Mouse (Mus musculus) heart, embryonic 12.5 days (tissue): ENCODE results near the gene Nup93. TPM values are rescaled to one million over a fixed set of nuclear protein-coding genes. Genes with fewer than 3 reads are reported as not detected.

Experiments used
- ATAC-seq: fragments of 200-750 bp; cut with Nextera tagmentation; 2 replicates; pipeline ENCODE4 v1.8.0; 2017; ENCODE audit warnings: moderate TSS enrichment, moderate library complexity; ENCODE audit not compliant: insufficient number of reproducible peaks, low FRiP score
- H3K27ac ChIP-seq: fragments of 300-500 bp; sonication (generic); 2 replicates; pipeline ENCODE4 v1.5.1; 2016; ENCODE audit warnings: mild to moderate bottlenecking, moderate library complexity; ENCODE audit not compliant: poor library complexity, severe bottlenecking
- H3K27me3 ChIP-seq: fragments of 300-500 bp; sonication (generic); replicated peaks from 2 replicates; pipeline ENCODE4 v1.6.1; 2016; ENCODE audit warnings: mild to moderate bottlenecking, moderate library complexity
- H3K36me3 ChIP-seq: fragments of 300-500 bp; sonication (generic); 2 replicates; pipeline ENCODE4 v1.6.1; 2016; ENCODE audit warnings: mild to moderate bottlenecking, moderate library complexity
- H3K4me1 ChIP-seq: fragments of 300-500 bp; sonication (generic); replicated peaks from 2 replicates; pipeline ENCODE4 v1.6.1; 2016; ENCODE audit warnings: mild to moderate bottlenecking
- H3K4me2 ChIP-seq: fragments of 300-500 bp; sonication (generic); 2 replicates; pipeline ENCODE4 v1.6.1; 2016; ENCODE audit warnings: mild to moderate bottlenecking, moderate library complexity
- H3K4me3 ChIP-seq: fragments of 300-500 bp; sonication (generic); 2 replicates; pipeline ENCODE4 v1.5.1; 2016; ENCODE audit warnings: mild to moderate bottlenecking
- H3K9ac ChIP-seq: fragments of 300-500 bp; sonication (generic); 2 replicates; pipeline ENCODE4 v1.6.1; 2016; ENCODE audit warnings: mild to moderate bottlenecking, moderate library complexity
- H3K9me3 ChIP-seq: fragments of 300-500 bp; sonication (generic); replicated peaks from 2 replicates; pipeline ENCODE4 v1.6.1; 2016; ENCODE audit warnings: mild to moderate bottlenecking, moderate library complexity
- WGBS: fragments of 180-500 bp; shearing (Covaris S2); methylation state at CpG from one replicate; pipeline ENCODE4 v1.1.7; 2016; 5-methylcytosine and 5-hydroxymethylcytosine counted together
- polyA plus RNA-seq: library from polyadenylated mRNA; unstranded; fragments of >200 nt; fragmentation: Nextera tagmentation; extraction: Ambion mirVana; gene quantifications from 2 replicates; pipeline ENCODE4 v1.2.1, GENCODE M21; 2016

The Nup93 gene
- polyA plus RNA-seq, 1 experiment from 2014 or later, result 71.6 TPM

DNA sequence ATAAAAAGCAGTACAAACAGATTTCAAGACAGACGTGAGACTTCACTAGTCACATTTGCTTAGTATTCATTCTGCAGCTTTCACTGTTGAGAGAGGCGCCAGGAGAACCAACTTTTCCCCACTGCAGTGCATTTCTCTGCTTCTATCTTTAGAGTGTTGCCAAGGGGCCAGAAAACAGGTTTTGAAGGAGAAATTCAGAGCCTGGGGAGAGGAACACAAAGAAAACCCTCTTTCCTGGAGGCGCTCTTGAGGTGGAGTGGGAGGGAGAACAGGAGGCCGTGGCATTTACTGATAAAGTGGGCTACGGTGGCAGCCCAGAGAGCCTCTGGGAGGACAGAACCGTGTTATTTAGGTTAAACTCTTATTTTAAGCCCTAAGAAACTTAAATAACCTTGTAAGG lies 81.3 kb downstream of the Nup93 start:
- WGBS, result 33% methylated on average over 6 of the region's 6 CpGs
- Histone ChIP-seq H3K9ac (no peak overlapping the region), H3K4me3 (no peak overlapping the region), H3K36me3 (peaks cover 7% of the 10 kb centered on the region), H3K27me3 (no peaks in the 10 kb centered on the region), H3K4me2 (no peak overlapping the region), H3K27ac (peak overlapping the region; percentile 80), H3K4me1 (peaks cover 38% of the 10 kb centered on the region), H3K9me3 (no peaks in the 10 kb centered on the region)
- ATAC-seq, result no peak

- no peaks in the 10 kb centered on the region for H3K9me3 ChIP-seq
- no peak overlapping the region for H3K9ac ChIP-seq
- peaks cover 12% of the 10 kb centered on the region for H3K36me3 ChIP-seq
- H3K27ac ChIP-seq, result peak overlapping the region; percentile 80
- H3K4me3 ChIP-seq, result no peak overlapping the region
- peak overlapping the region; percentile 4; the same call in 1 of the 2 replicates for H3K4me2 ChIP-seq
- ATAC-seq, result peak; percentile 71
- no peaks in the 10 kb centered on the region for H3K27me3 ChIP-seq
- WGBS, result 29% methylated on average over 8 of the region's 9 CpGs
- H3K4me1 ChIP-seq, result peaks cover 44% of the 10 kb centered on the region
Measured at GRCm38 (mm10) chr8:94296312-94296991, 82.1 kb downstream of the Nup93 start.

- 55% methylated on average over 6 of the region's 6 CpGs for WGBS
- H3K9ac ChIP-seq, result no peak overlapping the region
- ATAC-seq, result no peak
- H3K27me3 ChIP-seq, result no peaks in the 10 kb centered on the region
- peaks cover 39% of the 10 kb centered on the region for H3K4me1 ChIP-seq
- H3K27ac ChIP-seq, result peak overlapping the region; percentile 80
- no peaks in the 10 kb centered on the region for H3K9me3 ChIP-seq
- H3K4me3 ChIP-seq, result no peak overlapping the region
- peak overlapping the region; percentile 14; the same call in 1 of the 2 replicates for H3K4me2 ChIP-seq
- H3K36me3 ChIP-seq, result peaks cover 19% of the 10 kb centered on the region
Measured at GRCm38 (mm10) chr8:94297101-94297500, 82.7 kb downstream of the Nup93 start.

DNA sequence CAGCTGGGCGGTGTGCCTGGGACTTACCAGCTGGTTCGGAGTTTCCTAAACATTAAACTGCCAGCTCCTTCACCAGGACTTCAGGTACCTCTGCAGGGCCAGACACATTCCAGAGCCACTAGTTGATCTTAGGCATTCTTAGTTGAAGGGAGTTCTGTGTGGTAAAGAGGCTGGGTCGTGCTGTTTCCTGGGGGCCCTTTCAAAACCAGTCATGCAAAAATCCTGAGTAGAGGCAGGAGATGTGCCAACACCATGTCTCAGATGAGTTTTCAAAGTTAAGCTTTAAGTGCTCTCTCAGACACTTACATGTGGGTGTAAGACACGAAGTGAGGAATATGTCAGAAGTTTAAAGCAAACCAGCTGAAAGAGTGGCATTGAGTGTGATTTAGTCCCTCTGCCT lies 86.4 kb downstream of the Nup93 start:
- no peak overlapping the region for H3K4me2 ChIP-seq
- peaks cover 24% of the 10 kb centered on the region for H3K4me1 ChIP-seq
- no peak overlapping the region for H3K9ac ChIP-seq
- peaks cover 46% of the 10 kb centered on the region for H3K36me3 ChIP-seq
- WGBS, result 65% methylated on average over 4 of the region's 4 CpGs
- no peak overlapping the region for H3K4me3 ChIP-seq
- H3K27ac ChIP-seq, result no peak overlapping the region
- no peak for ATAC-seq
- H3K9me3 ChIP-seq, result no peaks in the 10 kb centered on the region
- no peaks in the 10 kb centered on the region for H3K27me3 ChIP-seq

GRCm38 (mm10) chr8:94304412-94304811 lies 90.0 kb downstream of the Nup93 start:
- H3K27me3 ChIP-seq, result no peaks in the 10 kb centered on the region
- H3K4me3 ChIP-seq, result no peak overlapping the region
- no peak for ATAC-seq
- 89% methylated on average over 2 of the region's 2 CpGs for WGBS
- no peak overlapping the region for H3K27ac ChIP-seq
- peaks cover 63% of the 10 kb centered on the region for H3K36me3 ChIP-seq
- H3K4me1 ChIP-seq, result peaks cover 20% of the 10 kb centered on the region
- H3K4me2 ChIP-seq, result no peak overlapping the region
- no peaks in the 10 kb centered on the region for H3K9me3 ChIP-seq
- no peak overlapping the region for H3K9ac ChIP-seq

DNA sequence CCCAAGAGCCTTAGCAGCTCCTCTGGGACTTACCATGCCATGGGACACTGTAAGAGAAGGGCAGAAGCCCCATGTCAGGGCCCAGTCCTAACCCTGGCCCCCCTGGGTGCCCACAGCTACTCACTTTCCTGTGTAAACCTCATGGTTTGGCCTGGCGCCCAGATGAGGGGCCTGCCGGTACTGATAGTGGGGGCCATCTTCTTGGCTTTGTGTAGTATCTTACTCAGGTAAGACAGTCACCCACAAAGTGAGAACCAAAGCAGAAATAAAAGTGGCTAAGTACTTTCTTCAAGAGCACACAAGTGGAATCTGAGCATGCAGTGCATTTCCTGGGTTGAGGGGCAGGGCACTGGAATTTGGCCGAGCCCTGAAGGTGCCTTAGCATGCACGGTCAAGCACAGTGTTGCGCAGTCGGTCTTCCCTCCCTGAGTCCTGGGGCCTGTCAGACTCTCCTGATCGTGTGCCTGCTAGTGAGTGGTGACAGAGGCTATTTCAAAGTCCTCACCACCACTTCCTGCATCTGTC lies 92.7 kb downstream of the Nup93 start:
- H3K27ac ChIP-seq, result no peak overlapping the region
- no peak overlapping the region for H3K4me3 ChIP-seq
- no peak overlapping the region for H3K4me2 ChIP-seq
- H3K9me3 ChIP-seq, result no peaks in the 10 kb centered on the region
- no peak overlapping the region for H3K9ac ChIP-seq
- H3K27me3 ChIP-seq, result no peaks in the 10 kb centered on the region
- no peak for ATAC-seq
- H3K4me1 ChIP-seq, result peaks cover 14% of the 10 kb centered on the region
- 45% methylated on average over 7 of the region's 7 CpGs for WGBS
- H3K36me3 ChIP-seq, result peaks cover 68% of the 10 kb centered on the region

GRCm38 (mm10) chr8:94307652-94308051 lies 93.3 kb downstream of the Nup93 start:
- H3K36me3 ChIP-seq, result peaks cover 70% of the 10 kb centered on the region
- WGBS, result 55% methylated on average over 9 of the region's 9 CpGs
- no peaks in the 10 kb centered on the region for H3K9me3 ChIP-seq
- no peak overlapping the region for H3K9ac ChIP-seq
- H3K4me2 ChIP-seq, result no peak overlapping the region
- H3K27me3 ChIP-seq, result no peaks in the 10 kb centered on the region
- H3K4me3 ChIP-seq, result no peak overlapping the region
- no peak overlapping the region for H3K27ac ChIP-seq
- ATAC-seq, result no peak
- H3K4me1 ChIP-seq, result peaks cover 14% of the 10 kb centered on the region

DNA sequence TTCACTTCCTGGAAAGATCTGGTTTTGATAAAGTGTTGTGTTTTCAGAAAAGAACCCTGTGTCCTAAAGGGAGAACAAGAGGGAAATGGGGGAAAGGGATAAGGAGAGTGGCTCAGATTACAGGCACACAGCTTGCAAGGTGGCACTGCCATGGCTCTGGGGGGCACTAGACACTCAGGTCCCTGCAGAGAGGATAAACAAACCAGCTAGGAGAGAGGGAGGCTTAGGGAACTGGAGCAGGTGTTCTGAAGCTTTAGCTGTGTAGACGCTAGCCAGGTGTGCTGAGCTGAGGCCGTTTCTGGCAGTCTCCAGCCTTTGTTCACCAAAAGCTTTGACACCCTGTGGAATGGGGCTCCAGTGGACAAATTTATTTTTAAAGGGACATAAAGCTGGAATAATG lies 99.7 kb downstream of the Nup93 start:
- Histone ChIP-seq H3K27ac (no peak overlapping the region), H3K36me3 (peaks cover 50% of the 10 kb centered on the region), H3K9me3 (no peaks in the 10 kb centered on the region), H3K4me3 (no peak overlapping the region), H3K27me3 (no peaks in the 10 kb centered on the region), H3K9ac (no peak overlapping the region), H3K4me2 (no peak overlapping the region), H3K4me1 (no peaks in the 10 kb centered on the region)
- WGBS, result 91% methylated on average over 2 of the region's 2 CpGs
- ATAC-seq, result no peak

DNA sequence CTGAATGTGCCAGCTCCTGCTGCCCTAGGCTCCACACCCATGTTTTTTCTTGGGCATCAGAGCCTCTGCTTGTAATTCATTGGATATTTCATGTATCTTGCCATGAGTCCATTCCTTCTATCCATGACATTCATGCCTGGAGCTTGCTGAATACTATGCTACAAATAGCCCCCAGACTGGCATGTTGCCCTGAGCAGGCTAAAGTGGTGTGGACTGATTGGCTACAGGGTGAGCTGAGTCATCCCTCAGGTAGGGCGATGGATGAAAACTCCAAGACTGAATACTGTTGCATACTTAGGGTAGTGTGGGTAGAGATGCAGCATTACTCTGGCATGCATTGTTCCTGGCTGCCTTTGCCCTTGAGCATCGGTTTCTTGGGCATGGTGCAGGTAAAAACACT lies 102.9 kb downstream of the Nup93 start:
- H3K27me3 ChIP-seq, result no peaks in the 10 kb centered on the region
- H3K4me3 ChIP-seq, result no peak overlapping the region
- H3K9me3 ChIP-seq, result no peaks in the 10 kb centered on the region
- no peak overlapping the region for H3K4me2 ChIP-seq
- no peak for ATAC-seq
- peaks cover 30% of the 10 kb centered on the region for H3K36me3 ChIP-seq
- H3K27ac ChIP-seq, result no peak overlapping the region
- no peak overlapping the region for H3K9ac ChIP-seq
- H3K4me1 ChIP-seq, result no peaks in the 10 kb centered on the region
- WGBS, result 94% methylated on average over 2 of the region's 2 CpGs

- ATAC-seq, result no peak
- WGBS, result 97% methylated on average over 2 of the region's 2 CpGs
- H3K27me3 ChIP-seq, result no peaks in the 10 kb centered on the region
- H3K4me2 ChIP-seq, result no peak overlapping the region
- no peaks in the 10 kb centered on the region for H3K9me3 ChIP-seq
- no peaks in the 10 kb centered on the region for H3K4me1 ChIP-seq
- no peak overlapping the region for H3K27ac ChIP-seq
- no peak overlapping the region for H3K4me3 ChIP-seq
- H3K9ac ChIP-seq, result no peak overlapping the region
- peaks cover 25% of the 10 kb centered on the region for H3K36me3 ChIP-seq
Measured at GRCm38 (mm10) chr8:94317691-94318090, 103.3 kb downstream of the Nup93 start.

DNA sequence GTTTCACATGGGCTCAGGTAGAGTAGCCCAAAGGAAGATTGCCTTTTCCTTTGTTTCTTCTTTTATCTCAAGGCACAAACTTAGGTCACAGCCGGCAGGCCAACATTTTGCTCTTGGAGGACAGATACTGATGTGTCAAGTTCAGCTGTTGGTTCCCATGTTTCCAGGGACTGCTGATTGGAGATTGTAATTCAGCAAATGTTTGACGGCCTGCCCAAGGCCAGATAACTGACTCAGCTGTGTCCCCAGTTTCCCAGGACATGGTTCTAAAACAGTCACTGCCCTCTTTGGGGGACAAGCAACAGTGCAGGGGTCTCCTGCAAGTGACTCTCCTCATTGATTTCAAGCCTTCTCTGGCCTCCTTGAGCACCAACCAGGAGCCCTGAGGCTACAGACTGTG lies 105.7 kb downstream of the Nup93 start:
- ATAC-seq, result no peak
- WGBS, result 46% methylated on average over 2 of the region's 2 CpGs
- Histone ChIP-seq H3K27ac (no peak overlapping the region), H3K9me3 (no peaks in the 10 kb centered on the region), H3K4me1 (no peaks in the 10 kb centered on the region), H3K27me3 (no peaks in the 10 kb centered on the region), H3K4me3 (no peak overlapping the region), H3K36me3 (peaks cover 14% of the 10 kb centered on the region), H3K9ac (no peak overlapping the region), H3K4me2 (no peak overlapping the region)

- Histone ChIP-seq H3K9me3 (no peaks in the 10 kb centered on the region), H3K36me3 (peaks cover 6% of the 10 kb centered on the region; the same call in 1 of the 2 replicates), H3K4me2 (no peak overlapping the region), H3K4me1 (0 out of 2 replicates have a peak, but pooled peaks cover 5% of the 10 kb centered on the region), H3K27me3 (no peaks in the 10 kb centered on the region), H3K9ac (no peak overlapping the region), H3K27ac (no peak overlapping the region), H3K4me3 (no peak overlapping the region)
- ATAC-seq, result no peak
- 80% methylated on average over 4 of the region's 4 CpGs for WGBS
Measured at GRCm38 (mm10) chr8:94322083-94322482, 107.7 kb downstream of the Nup93 start.
